Mouse (Mus musculus) hindbrain, postnatal 0 days (tissue): ENCODE measurements around the gene Arhgap25. TPM values are rescaled to one million over a fixed set of nuclear protein-coding genes. Genes with fewer than 3 reads are reported as not detected.

Source experiments
- ATAC-seq: fragments of 200-750 bp; cut with Nextera tagmentation; 2 replicates; pipeline ENCODE4 v1.8.0; 2017; ENCODE audit warnings: mild to moderate bottlenecking, moderate TSS enrichment, moderate library complexity
- DNase-seq: peaks from one replicate; pipeline ENCODE4 v3.0.0-alpha.2; 2015; ENCODE audit warnings: low spot score
- H3K27ac ChIP-seq: fragments of 300-500 bp; sonication (generic); 2 replicates; pipeline ENCODE4 v1.5.1; 2014; ENCODE audit warnings: mild to moderate bottlenecking
- H3K27me3 ChIP-seq: fragments of 300-500 bp; sonication (generic); 2 replicates; pipeline ENCODE4 v1.6.1; 2014; ENCODE audit warnings: low read length, mixed read lengths; ENCODE audit not compliant: insufficient read depth
- H3K36me3 ChIP-seq: fragments of 300-500 bp; sonication (generic); 2 replicates; pipeline ENCODE4 v1.6.1; 2014; ENCODE audit warnings: low read length, mixed read lengths; ENCODE audit not compliant: insufficient read depth
- H3K4me1 ChIP-seq: fragments of 300-500 bp; sonication (generic); 2 replicates; pipeline ENCODE4 v1.6.1; 2014; ENCODE audit warnings: antibody characterized with exemption, low read length, mixed read lengths; ENCODE audit not compliant: insufficient read depth
- H3K4me2 ChIP-seq: fragments of 300-500 bp; sonication (generic); 2 replicates; pipeline ENCODE4 v1.6.1; 2014; ENCODE audit warnings: low read depth, mild to moderate bottlenecking, low read length, moderate library complexity, mixed read lengths
- H3K4me3 ChIP-seq: fragments of 300-500 bp; sonication (generic); 2 replicates; pipeline ENCODE4 v1.5.1; 2014; ENCODE audit warnings: low read length
- H3K9ac ChIP-seq: fragments of 300-500 bp; sonication (generic); replicated peaks from 2 replicates; pipeline ENCODE4 v1.6.1; 2014; ENCODE audit warnings: mild to moderate bottlenecking, low read length, moderate library complexity, mixed read lengths
- H3K9me3 ChIP-seq: fragments of 300-500 bp; sonication (generic); 2 replicates; pipeline ENCODE4 v1.6.1; 2016; ENCODE audit warnings: low read length, mixed read lengths
- CTCF ChIP-seq: IDR thresholded peaks from 2 replicates; pipeline ENCODE4 v1.5.1; 2016; ENCODE audit warnings: antibody characterized with exemption, control low read depth, low read depth
- WGBS: fragments of 180-500 bp; shearing (Covaris S2); extraction: QIAGEN DNeasy Blood & Tissue Kit; methylation state at CpG from one replicate; pipeline ENCODE4 v1.1.7; 2014; 5-methylcytosine and 5-hydroxymethylcytosine counted together
- polyA plus RNA-seq: library from polyadenylated mRNA; unstranded; fragments of >200 nt; fragmentation: Nextera tagmentation; extraction: Ambion mirVana; gene quantifications from 2 replicates; pipeline ENCODE4 v1.2.1, GENCODE M21; 2015
- total RNA-seq: library from RNA; depleted of rRNA; stranded (reverse); fragments of >200 nt; gene quantifications from 2 replicates; pipeline ENCODE4 v1.2.3, GENCODE M21; 2014

The Arhgap25 gene
- total and polyA plus RNA-seq, 2 experiments from 2014 or later: 1.3 to 1.9 TPM

GRCm38 (mm10) chr6:87455507-87455906 is 77.6 kb downstream of the Arhgap25 start:
- Histone ChIP-seq H3K4me1 (no peaks in the 10 kb centered on the region), H3K4me3 (no peak overlapping the region), H3K9ac (no peak overlapping the region), H3K27ac (no peak overlapping the region), H3K9me3 (no peaks in the 10 kb centered on the region), H3K36me3 (no peaks in the 10 kb centered on the region), H3K4me2 (no peak overlapping the region), H3K27me3 (no peaks in the 10 kb centered on the region)
- no peak for TF ChIP-seq CTCF
- no peak for DNase-seq
- 74% methylated on average over 6 of the region's 6 CpGs for WGBS
- no peak for ATAC-seq

- H3K9ac ChIP-seq: no peak overlapping the region
- H3K9me3 ChIP-seq: no peaks in the 10 kb centered on the region
- H3K27me3 ChIP-seq: no peaks in the 10 kb centered on the region
- no peak for TF ChIP-seq CTCF
- H3K4me2 ChIP-seq: no peak overlapping the region
- H3K36me3 ChIP-seq: no peaks in the 10 kb centered on the region
- no peaks in the 10 kb centered on the region for H3K4me1 ChIP-seq
- no peak overlapping the region for H3K27ac ChIP-seq
- DNase-seq: no peak
- ATAC-seq: no peak
- no peak overlapping the region for H3K4me3 ChIP-seq
- 77% methylated on average over 3 of the region's 3 CpGs for WGBS
Observed at GRCm38 (mm10) chr6:87451771-87452170, 81.3 kb downstream of the Arhgap25 start.

- Histone ChIP-seq H3K9ac (no peak overlapping the region), H3K4me1 (no peaks in the 10 kb centered on the region), H3K9me3 (no peaks in the 10 kb centered on the region), H3K27ac (no peak overlapping the region), H3K4me3 (no peak overlapping the region), H3K36me3 (no peaks in the 10 kb centered on the region), H3K4me2 (no peak overlapping the region), H3K27me3 (no peaks in the 10 kb centered on the region)
- ATAC-seq (no peak), DNase-seq (no peak)
- TF ChIP-seq CTCF: peak; percentile 63
- 62% methylated on average over 3 of the region's 3 CpGs for WGBS
Observed at GRCm38 (mm10) chr6:87451016-87451415, 82.0 kb downstream of the Arhgap25 start.

GRCm38 (mm10) chr6:87449534-87449933 is 83.5 kb downstream of the Arhgap25 start:
- Histone ChIP-seq H3K4me3 (no peak overlapping the region), H3K36me3 (no peaks in the 10 kb centered on the region), H3K4me1 (no peaks in the 10 kb centered on the region), H3K9ac (no peak overlapping the region), H3K27me3 (no peaks in the 10 kb centered on the region), H3K9me3 (no peaks in the 10 kb centered on the region), H3K4me2 (no peak overlapping the region), H3K27ac (no peak overlapping the region)
- no peak for TF ChIP-seq CTCF
- 73% methylated on average over 3 of the region's 3 CpGs for WGBS
- DNase-seq (no peak), ATAC-seq (no peak)

GRCm38 (mm10) chr6:87447217-87447616 is 85.8 kb downstream of the Arhgap25 start:
- Histone ChIP-seq H3K36me3 (no peaks in the 10 kb centered on the region), H3K9me3 (no peaks in the 10 kb centered on the region), H3K4me2 (no peak overlapping the region), H3K27ac (no peak overlapping the region), H3K9ac (no peak overlapping the region), H3K4me3 (no peak overlapping the region), H3K27me3 (no peaks in the 10 kb centered on the region), H3K4me1 (no peaks in the 10 kb centered on the region)
- no peak for TF ChIP-seq CTCF
- 93% methylated on average over 4 of the region's 4 CpGs for WGBS
- no peak for ATAC-seq
- no peak for DNase-seq

- ATAC-seq (no peak), DNase-seq (no peak)
- Histone ChIP-seq H3K4me2 (no peak overlapping the region), H3K27me3 (no peaks in the 10 kb centered on the region), H3K4me3 (no peak overlapping the region), H3K27ac (no peak overlapping the region), H3K9ac (no peak overlapping the region), H3K9me3 (no peaks in the 10 kb centered on the region), H3K36me3 (no peaks in the 10 kb centered on the region), H3K4me1 (no peaks in the 10 kb centered on the region)
- TF ChIP-seq CTCF: no peak
- WGBS: 71% methylated on average over 7 of the region's 7 CpGs
Observed at GRCm38 (mm10) chr6:87445222-87445621, 87.8 kb downstream of the Arhgap25 start.

- DNase-seq: no peak
- H3K4me1 ChIP-seq: no peaks in the 10 kb centered on the region
- H3K36me3 ChIP-seq: no peaks in the 10 kb centered on the region
- no peak for TF ChIP-seq CTCF
- no peak overlapping the region for H3K27ac ChIP-seq
- H3K4me2 ChIP-seq: no peak overlapping the region
- no peak overlapping the region for H3K4me3 ChIP-seq
- ATAC-seq: no peak
- H3K9ac ChIP-seq: no peak overlapping the region
- 88% methylated on average over 11 of the region's 11 CpGs for WGBS
- no peaks in the 10 kb centered on the region for H3K27me3 ChIP-seq
- H3K9me3 ChIP-seq: no peaks in the 10 kb centered on the region
Observed at GRCm38 (mm10) chr6:87443253-87443652, 89.8 kb downstream of the Arhgap25 start.
